Mouse (Mus musculus): ENCODE measurements at regions not wholly inside any gene's neighbourhood (a gene's known extent, or its start where the extent isn't known, plus 50 kb on each side); places are given as distances from the start of the nearest gene placed in this dataset.

GRCm38 (mm10) chr3:104343096-104343495, 122.9 kb upstream of the Magi3 start:
- intact Hi-C loops (cut with DNase I): no loop called here
- DNase-seq: no peak

DNA sequence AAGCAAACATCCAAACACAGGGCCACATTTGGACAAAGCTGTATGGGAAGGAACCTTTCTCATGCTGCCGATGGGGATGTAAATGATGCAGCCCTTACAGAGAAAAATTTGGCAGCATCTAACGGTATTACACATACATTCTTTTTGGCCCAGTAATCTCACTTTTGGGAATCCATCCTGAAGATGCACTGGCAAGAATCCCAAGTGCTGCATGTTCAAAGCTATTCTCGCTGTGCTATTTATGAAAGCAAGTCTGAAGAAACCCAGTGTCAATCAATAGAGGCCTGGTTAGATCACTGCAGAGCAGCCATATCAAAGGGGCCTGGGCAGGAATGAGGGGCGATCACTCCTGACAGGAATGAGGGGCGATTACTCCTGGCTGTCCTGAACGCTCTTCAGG, 122.0 kb upstream of the Magi3 start:
- intact Hi-C loops (cut with DNase I): no loop called here

GRCm38 (mm10) chr3:104340331-104340730, 120.2 kb upstream of the Magi3 start:
- DNase-seq: no peak
- intact Hi-C loops (cut with DNase I): no loop called here

More for the DNA sequence above, 122.0 kb upstream of the Magi3 start:
- no peak for DNase-seq

DNA sequence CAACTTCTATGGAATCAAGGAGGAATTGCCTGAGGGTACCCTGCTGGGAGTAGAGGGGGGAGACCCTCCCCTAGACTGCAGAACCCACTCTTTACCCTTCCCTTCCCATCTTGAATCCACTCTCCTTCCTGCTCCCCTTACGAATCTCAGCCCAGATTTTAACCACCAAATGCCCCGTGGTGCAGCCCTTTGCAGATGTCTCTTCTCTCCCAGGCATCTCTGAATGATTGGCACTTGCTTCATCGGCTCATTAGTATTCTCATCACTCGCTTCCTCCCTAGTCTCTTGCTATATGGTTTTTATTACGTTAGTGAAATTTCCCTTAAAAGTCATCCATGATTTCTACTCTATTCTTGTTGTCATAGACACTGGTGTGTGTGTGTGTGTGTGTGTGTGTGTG, 116.7 kb upstream of the Magi3 start:
- no peak for DNase-seq
- intact Hi-C loops (cut with DNase I): no loop called here

GRCm38 (mm10) chr3:104336308-104336707, 116.1 kb upstream of the Magi3 start:
- DNase-seq: no peak
- intact Hi-C loops (cut with DNase I): no loop called here

DNA sequence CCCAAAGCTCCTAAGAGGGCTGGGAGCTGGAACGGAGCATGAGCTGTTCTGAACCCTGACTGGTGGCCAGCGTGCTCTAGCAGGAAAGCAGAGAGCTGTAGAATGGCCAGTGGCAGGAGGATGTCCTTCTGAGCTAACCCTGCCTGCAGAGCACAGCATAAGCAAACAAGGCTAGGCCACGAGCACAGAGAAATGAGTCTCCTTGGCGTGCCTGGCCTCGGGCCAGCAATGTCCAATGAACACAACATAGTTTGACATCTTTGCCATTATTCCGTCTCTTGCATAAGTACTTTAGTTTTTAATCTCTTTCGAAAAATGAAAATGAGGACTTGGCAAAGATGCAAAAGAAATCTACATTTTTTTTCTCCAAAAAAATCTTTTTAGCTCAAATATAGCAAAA, 114.6 kb upstream of the Magi3 start:
- no peak for DNase-seq
- intact Hi-C loops (cut with DNase I): no loop called here

- no peak for DNase-seq
- intact Hi-C loops (cut with DNase I): no loop called here
Observed at GRCm38 (mm10) chr3:104333345-104333744, 113.2 kb upstream of the Magi3 start.

- DNase-seq: no peak
- intact Hi-C loops (cut with DNase I): no loop called here
Observed at GRCm38 (mm10) chr3:104330646-104331045, 110.5 kb upstream of the Magi3 start.

DNA sequence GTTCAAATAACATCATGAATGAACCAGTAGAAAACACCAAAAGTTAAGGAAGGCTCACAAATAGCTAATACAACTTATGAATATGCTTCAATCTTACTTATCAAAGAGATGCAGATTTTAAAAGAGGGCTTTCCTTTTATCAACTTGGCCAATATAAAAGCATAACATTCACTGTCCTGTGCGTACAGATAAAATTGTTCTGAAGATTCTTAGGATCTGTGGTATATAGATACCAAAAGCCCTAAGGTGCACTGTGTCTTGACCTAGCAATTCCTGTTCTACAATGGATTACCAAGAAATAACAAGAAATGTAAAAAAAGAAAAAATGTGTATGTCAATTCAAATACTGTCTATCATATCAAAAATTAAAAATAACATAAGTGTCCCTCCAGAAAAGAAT, 107.7 kb upstream of the Magi3 start:
- intact Hi-C loops (cut with DNase I): no loop called here

DNA sequence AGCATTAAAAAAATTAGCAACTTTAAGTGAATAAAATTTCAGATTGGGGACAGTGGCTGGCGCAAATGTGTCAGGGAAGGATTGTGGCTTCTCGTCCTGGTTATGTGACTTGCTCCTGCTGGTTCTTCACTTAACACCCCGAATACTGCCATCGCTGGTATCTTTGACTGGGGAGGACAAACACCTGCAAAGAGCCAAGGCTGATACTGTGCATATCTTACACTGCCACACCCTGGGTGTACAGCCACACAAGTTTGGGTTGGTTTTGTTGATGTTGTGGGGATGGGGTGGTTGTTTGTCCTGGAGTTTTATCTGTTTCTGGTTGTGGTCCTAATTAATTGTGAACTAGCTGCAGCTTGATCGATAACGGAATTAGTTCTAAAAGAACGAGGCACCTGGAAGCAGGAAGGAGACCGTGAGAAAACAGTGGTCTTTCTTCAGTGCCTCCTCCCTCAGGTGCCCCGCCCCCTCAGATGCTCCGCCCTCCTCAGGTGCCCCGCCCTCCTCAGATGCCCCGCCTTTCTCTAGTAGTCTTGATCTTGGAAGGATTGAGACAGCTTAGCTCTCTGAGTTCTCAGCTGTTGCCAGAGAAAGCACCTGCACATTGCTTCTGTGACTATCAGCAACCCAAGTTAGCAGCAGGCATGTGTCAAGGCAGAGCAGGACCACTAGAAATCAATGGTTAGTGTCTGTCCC, 107.0 kb upstream of the Magi3 start:
- intact Hi-C loops (cut with DNase I): no loop called here
- no peak for DNase-seq

More for the DNA sequence above, 107.7 kb upstream of the Magi3 start:
- no peak for DNase-seq

DNA sequence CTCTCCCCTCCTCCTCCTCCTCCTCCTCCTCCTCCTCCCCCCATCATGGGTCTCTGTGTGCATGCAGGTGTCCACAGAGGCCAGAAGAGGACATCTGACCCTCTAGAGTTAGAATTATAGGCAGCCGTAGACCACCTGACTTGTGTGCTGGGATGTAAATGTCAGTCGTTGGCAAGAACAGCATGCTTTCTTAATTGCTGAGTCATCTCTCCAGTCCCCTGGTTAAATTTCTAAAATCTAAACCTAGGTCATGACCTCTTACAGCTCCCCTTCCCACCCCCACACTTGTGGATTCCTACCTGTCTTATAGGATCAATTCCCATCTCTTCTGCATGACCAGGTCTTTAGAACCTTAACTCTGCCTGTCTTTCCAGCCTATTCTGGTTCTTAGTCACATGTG, 102.4 kb upstream of the Magi3 start:
- no peak for DNase-seq
- intact Hi-C loops (cut with DNase I): loop anchor here (5.0 kb wide), 1 partner anchor 60 kb away; no protein-coding TSS in a partner anchor

DNA sequence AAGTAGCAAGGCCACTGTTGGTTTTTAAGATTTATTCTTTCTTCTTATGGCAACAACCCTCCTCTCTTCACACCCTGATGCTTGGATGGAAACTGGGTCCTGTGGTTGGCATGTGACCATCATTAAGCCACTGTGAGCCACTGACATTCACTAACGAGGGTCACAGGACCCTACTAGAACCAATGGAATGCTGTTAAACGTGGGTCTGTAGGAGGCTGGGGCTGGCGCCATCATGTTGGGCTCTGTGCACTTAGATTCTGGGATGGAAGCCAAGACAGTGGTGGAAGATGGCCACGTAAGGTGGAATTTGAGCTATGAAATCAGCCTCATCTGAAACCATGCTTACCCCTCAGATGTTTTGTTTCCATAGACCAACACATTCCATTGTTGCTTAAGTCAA, 100.2 kb upstream of the Magi3 start:
- intact Hi-C loops (cut with DNase I): loop anchor here (5.0 kb wide), 1 partner anchor 62 kb away; no protein-coding TSS in a partner anchor
- DNase-seq: peak; percentile 25 to 69

DNA sequence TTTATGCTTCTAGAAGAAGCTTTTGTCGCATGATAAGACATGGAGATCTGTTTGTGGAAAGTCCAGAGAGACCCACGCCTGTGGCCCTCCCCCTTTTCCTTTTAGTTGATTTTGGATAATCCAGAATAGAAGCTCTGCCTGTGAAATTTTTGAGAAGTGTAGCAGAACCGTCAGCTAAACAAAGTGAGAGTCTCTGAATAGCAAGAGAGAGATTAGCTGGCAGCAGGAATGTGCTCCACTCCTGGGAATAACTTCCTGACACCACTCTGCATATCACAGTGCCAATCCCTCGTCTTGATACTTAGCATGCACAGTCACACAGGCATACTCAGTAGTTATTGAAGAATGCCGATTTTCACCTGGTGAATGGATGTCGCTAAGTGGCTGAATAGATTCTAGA, 99.2 kb upstream of the Magi3 start:
- intact Hi-C loops (cut with DNase I): loop anchor here (5.0 kb wide), 1 partner anchor 123 kb away; no protein-coding TSS in a partner anchor
- no peak for DNase-seq

DNA sequence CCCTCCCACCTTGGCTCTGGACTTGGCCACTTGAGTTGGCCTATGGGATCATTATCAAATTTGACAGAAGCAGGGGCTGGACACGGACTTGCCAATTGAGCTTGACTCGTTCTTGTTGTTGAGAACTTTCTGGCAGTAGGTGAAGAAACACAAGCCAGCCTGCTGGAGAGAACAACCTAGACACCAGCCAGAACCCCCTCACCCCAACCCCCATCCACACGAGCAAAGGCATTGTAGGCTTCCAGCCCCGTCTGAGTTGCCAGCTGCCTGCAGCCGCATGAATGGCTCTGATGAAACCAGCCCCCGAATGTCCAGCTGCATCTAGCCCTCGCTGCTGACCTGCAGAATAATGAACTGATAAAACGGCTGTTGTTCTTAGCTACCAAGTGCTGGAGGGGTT, 98.7 kb upstream of the Magi3 start:
- intact Hi-C loops (cut with DNase I): loop anchor here (5.0 kb wide), 1 partner anchor 123 kb away; no protein-coding TSS in a partner anchor
- peak; percentile 72 to 81 for DNase-seq

GRCm38 (mm10) chr3:104317528-104317927, 97.4 kb upstream of the Magi3 start:
- no peak for DNase-seq
- intact Hi-C loops (cut with DNase I): loop anchor here (5.0 kb wide), 1 partner anchor 125 kb away; no protein-coding TSS in a partner anchor

DNA sequence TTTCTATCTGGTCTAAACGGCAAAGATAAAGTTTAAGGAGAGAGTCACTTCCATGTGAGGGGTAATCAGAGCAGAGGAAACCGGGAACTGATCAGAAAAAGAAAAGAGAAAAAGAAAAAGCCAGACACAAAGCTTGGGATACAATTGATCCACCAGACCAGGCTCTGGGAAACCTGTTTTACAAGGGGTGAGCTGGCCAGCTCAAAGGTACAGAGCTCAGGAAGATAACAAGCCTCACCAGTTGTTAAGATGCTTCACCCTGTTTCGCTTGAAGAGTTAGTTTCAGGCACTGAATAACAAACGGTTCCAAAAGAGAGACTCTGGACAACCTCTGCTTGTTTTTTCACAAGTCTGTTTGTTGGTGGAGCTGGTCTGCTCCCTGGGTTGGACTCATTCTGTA, 92.9 kb upstream of the Magi3 start:
- no peak for DNase-seq
- intact Hi-C loops (cut with DNase I): no loop called here

DNA sequence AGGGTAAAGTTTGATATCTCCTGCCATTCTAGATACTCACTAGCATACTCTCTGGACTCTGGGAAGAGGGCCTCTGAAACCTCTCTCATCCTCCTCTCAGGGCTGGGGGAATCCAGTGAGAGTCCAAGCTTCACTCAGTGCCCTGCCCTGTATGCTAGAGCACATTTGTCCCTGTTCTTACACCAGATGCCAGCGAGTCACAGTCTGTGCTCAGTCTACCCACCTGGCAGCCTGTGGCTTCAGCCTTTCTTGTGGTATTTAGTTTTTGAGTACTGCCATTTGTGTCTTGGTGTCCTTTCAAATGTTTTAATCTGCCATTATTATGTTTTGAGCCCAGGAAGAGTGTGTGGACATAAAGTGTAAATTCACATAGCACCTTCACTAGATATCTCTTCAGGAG, 86.8 kb upstream of the Magi3 start:
- intact Hi-C loops (cut with DNase I): no loop called here
- no peak for DNase-seq

GRCm38 (mm10) chr3:104305904-104306563, 85.9 kb upstream of the Magi3 start:
- DNase-seq: no peak

DNA sequence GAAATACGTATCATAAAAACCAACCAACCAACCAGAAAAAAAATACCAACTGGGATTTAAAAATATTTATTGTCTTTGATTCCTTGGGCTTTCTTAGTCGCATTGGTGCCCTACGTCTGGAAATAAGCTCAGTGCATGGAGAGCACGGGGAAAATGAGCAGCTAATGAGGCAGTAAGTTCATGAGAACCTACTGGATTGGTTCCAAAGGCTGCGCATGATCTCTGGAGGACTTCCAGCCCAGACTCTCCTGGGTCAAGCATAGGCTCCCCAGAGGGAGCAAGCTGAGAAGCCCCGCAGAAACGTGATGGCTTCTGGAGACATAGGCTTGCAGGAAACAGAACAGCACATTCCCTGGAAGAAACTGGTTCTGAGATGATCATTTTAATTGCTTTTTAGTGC, 83.4 kb upstream of the Magi3 start:
- peak; percentile 39 to 56 for DNase-seq
- intact Hi-C loops (cut with DNase I): no loop called here

More at GRCm38 (mm10) chr3:104305904-104306563, 85.9 kb upstream of the Magi3 start:
- intact Hi-C loops (cut with DNase I): no loop called here

- intact Hi-C loops (cut with DNase I): no loop called here
- DNase-seq: no peak
Observed at GRCm38 (mm10) chr3:104300201-104300600, 80.0 kb upstream of the Magi3 start.

DNA sequence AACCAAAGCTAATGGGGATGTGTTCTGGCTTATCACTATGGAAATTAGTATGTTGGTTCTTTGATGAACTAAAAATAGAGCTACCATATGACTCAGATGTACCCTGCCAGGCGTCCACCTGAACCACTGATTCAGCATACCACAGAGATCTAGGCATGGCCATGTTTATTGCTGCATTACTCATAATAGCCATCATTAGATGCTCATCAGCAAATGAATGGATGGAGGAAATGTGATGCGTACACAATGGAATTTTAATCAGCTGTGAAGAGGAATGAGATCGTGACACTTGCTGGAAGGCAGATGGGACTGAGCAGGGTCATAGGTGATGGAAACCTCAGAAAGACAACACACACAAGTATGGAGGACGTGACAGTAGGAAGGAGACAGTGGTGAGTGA, 78.7 kb upstream of the Magi3 start:
- DNase-seq: no peak
- intact Hi-C loops (cut with DNase I): no loop called here

DNA sequence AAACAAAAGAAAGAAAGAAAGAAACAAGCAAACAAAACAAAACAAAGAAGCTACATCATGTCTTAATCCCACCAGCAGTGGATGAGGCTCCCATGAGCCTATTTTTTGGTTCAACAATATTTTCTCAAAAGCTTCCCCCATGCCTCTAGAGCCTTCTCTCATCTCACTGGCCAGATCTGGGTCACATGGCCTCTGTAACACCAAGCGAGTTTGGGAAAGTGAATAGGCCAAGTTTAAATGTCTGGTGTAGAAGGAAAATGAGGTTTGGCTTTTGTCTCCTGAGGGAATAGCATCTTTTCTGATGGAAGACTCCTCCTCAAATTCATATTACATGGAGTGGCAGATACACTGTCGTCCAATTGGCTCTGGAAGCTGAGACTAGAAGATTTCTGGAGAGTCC, 78.2 kb upstream of the Magi3 start:
- DNase-seq: no peak
- intact Hi-C loops (cut with DNase I): no loop called here

Measured in heart, postnatal 14 days (tissue).